Mouse (Mus musculus) ES-Bruce4 (cell line): ENCODE results near the gene Hcar2. TPM values are rescaled to one million over a fixed set of nuclear protein-coding genes. Genes with fewer than 3 reads are reported as not detected.

Experiments
- H3K27ac ChIP-seq: 2 replicates; pipeline ENCODE4 v1.5.1; 2012; ENCODE audit warnings: low read length, inconsistent platforms; ENCODE audit not compliant: insufficient read depth
- H3K27me3 ChIP-seq: 2 replicates; pipeline ENCODE4 v1.6.1; 2012; ENCODE audit warnings: mild to moderate bottlenecking, low read length, inconsistent platforms; ENCODE audit not compliant: control insufficient read depth, poor library complexity, insufficient read depth, severe bottlenecking
- H3K36me3 ChIP-seq: 2 replicates; pipeline ENCODE4 v1.6.1; 2012; ENCODE audit warnings: inconsistent platforms, mild to moderate bottlenecking, low read length, moderate library complexity; ENCODE audit not compliant: control insufficient read depth, poor library complexity, insufficient read depth, severe bottlenecking
- H3K4me1 ChIP-seq: one replicate; pipeline ENCODE4 v1.8.1; 2011; ENCODE audit warnings: low read length; ENCODE audit not compliant: control insufficient read depth, insufficient read depth
- H3K4me3 ChIP-seq: 2 replicates; pipeline ENCODE4 v1.5.1; 2011; ENCODE audit warnings: low read depth, mild to moderate bottlenecking, low read length
- H3K9ac ChIP-seq: 2 replicates; pipeline ENCODE4 v1.6.1; 2012; ENCODE audit warnings: low read depth, mild to moderate bottlenecking, inconsistent platforms; ENCODE audit not compliant: poor library complexity, severe bottlenecking
- H3K9me3 ChIP-seq: replicated peaks from 2 replicates; pipeline ENCODE4 v1.6.1; 2012; ENCODE audit warnings: mild to moderate bottlenecking, low read length, inconsistent platforms; ENCODE audit not compliant: control insufficient read depth, poor library complexity, insufficient read depth, severe bottlenecking
- CTCF ChIP-seq: IDR thresholded peaks from one replicate; pipeline ENCODE4 v1.8.1; 2011; ENCODE audit warnings: low read depth, low read length
- EP300 ChIP-seq: IDR thresholded peaks from 2 replicates; pipeline ENCODE4 v1.6.1; 2011; ENCODE audit warnings: low read depth, low read length; ENCODE audit not compliant: insufficient read depth
- POLR2A ChIP-seq: IDR thresholded peaks from one replicate; pipeline ENCODE4 v1.8.1; 2011; ENCODE audit warnings: low read length; ENCODE audit not compliant: insufficient read depth
- polyA plus RNA-seq: library from polyadenylated mRNA; stranded (reverse); fragments of >200 nt; gene quantifications from 2 replicates; pipeline ENCODE4 v1.2.4, GENCODE M21; 2011; ENCODE audit warnings: low read depth; ENCODE audit not compliant: missing spikeins, insufficient read depth, insufficient read length

Gene Hcar2
- polyA plus RNA-seq, 1 experiment, result not detected

GRCm38 (mm10) chr5:123904059-123904672, 38.9 kb upstream of the Hcar2 start:
- H3K9ac ChIP-seq, result no peak overlapping the region
- TF ChIP-seq CTCF (peak; percentile 13), POLR2A (no peak)
- H3K27ac ChIP-seq, result no peak overlapping the region
- no peaks in the 10 kb centered on the region for H3K4me1 ChIP-seq
- H3K27me3 ChIP-seq, result no peaks in the 10 kb centered on the region
- no peak overlapping the region for H3K4me3 ChIP-seq
- no peaks in the 10 kb centered on the region for H3K9me3 ChIP-seq
- H3K36me3 ChIP-seq, result peaks cover 5% of the 10 kb centered on the region

DNA sequence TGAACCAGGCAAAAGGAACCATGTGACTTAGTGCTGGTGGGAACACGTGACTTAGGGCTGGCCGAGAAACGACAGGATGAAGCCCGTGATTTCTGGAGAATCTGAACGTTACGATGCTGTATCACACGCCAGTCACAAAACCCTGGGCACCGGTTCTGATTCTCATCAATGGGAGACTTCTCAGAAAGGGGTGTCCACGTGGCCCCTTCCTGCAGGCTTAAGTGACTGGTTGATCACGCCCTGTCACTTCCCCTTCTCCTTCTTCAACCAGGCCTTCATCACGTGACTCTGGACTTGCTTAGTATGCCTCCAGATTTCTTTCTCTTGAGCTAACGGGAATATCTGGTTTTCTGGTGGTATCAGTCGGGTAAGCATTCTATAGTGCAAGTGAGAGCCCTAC, 32.1 kb upstream of the Hcar2 start:
- Histone ChIP-seq H3K4me3 (no peak overlapping the region), H3K27ac (no peak overlapping the region), H3K36me3 (no peaks in the 10 kb centered on the region), H3K9ac (no peak overlapping the region), H3K27me3 (no peaks in the 10 kb centered on the region), H3K4me1 (no peaks in the 10 kb centered on the region), H3K9me3 (no peaks in the 10 kb centered on the region)
- TF ChIP-seq POLR2A (no peak), EP300 (no peak), CTCF (no peak)

GRCm38 (mm10) chr5:123896395-123896794, 31.1 kb upstream of the Hcar2 start:
- Histone ChIP-seq H3K9me3 (no peaks in the 10 kb centered on the region), H3K36me3 (no peaks in the 10 kb centered on the region), H3K4me1 (no peaks in the 10 kb centered on the region), H3K9ac (no peak overlapping the region), H3K27ac (no peak overlapping the region), H3K27me3 (no peaks in the 10 kb centered on the region), H3K4me3 (no peak overlapping the region)
- no peak for TF ChIP-seq EP300
- no peak for TF ChIP-seq POLR2A
- no peak for TF ChIP-seq CTCF

GRCm38 (mm10) chr5:123893520-123893919, 28.2 kb upstream of the Hcar2 start:
- Histone ChIP-seq H3K9ac (no peak overlapping the region), H3K27me3 (no peaks in the 10 kb centered on the region), H3K4me3 (no peak overlapping the region), H3K9me3 (no peaks in the 10 kb centered on the region), H3K4me1 (no peaks in the 10 kb centered on the region), H3K27ac (no peak overlapping the region), H3K36me3 (no peaks in the 10 kb centered on the region)
- TF ChIP-seq POLR2A (no peak), CTCF (no peak), EP300 (no peak)

- Histone ChIP-seq H3K4me1 (no peaks in the 10 kb centered on the region), H3K4me3 (no peak overlapping the region), H3K36me3 (no peaks in the 10 kb centered on the region), H3K27ac (no peak overlapping the region), H3K27me3 (no peaks in the 10 kb centered on the region), H3K9ac (no peak overlapping the region), H3K9me3 (no peaks in the 10 kb centered on the region)
- TF ChIP-seq EP300 (no peak), CTCF (no peak), POLR2A (no peak)
Measured at GRCm38 (mm10) chr5:123891669-123892068, 26.4 kb upstream of the Hcar2 start.

GRCm38 (mm10) chr5:123890987-123891386, 25.7 kb upstream of the Hcar2 start:
- TF ChIP-seq POLR2A, result no peak
- Histone ChIP-seq H3K4me3 (no peak overlapping the region), H3K27me3 (no peaks in the 10 kb centered on the region), H3K27ac (no peak overlapping the region), H3K4me1 (no peaks in the 10 kb centered on the region), H3K9ac (no peak overlapping the region), H3K36me3 (no peaks in the 10 kb centered on the region), H3K9me3 (no peaks in the 10 kb centered on the region)
